Mouse (Mus musculus) liver, adult 2 months (tissue): ENCODE measurements around the gene Gm29094.

Experiments used
- CTCF ChIP-seq: fragments of 200-500 bp; IDR thresholded peaks from 2 replicates; pipeline ENCODE4 v1.5.1; 2011; ENCODE audit warnings: low read depth, low read length, control low read depth
- POLR2A ChIP-seq: fragments of 200-500 bp; IDR thresholded peaks from 2 replicates; pipeline ENCODE4 v1.6.1; 2011; ENCODE audit warnings: low read length, control low read depth; ENCODE audit not compliant: insufficient read depth; ENCODE audit errors: extremely low read depth

- TF ChIP-seq CTCF (0 out of 2 replicates have a peak, but pooled peaks have one; percentile 9), POLR2A (no peak)
These were observed 26.9 kb downstream of the Gm29094 start for GRCm38 (mm10) chr9:89226071-89226470.
